Mouse (Mus musculus) liver, embryonic 11.5 days (tissue): Measurements from ENCODE around the gene Spag17. TPM values are rescaled to one million over a fixed set of nuclear protein-coding genes. Genes with fewer than 3 reads are reported as not detected.

ENCODE experiments used
- ATAC-seq: fragments of 200-750 bp; cut with Nextera tagmentation; replicated peaks from 2 replicates; pipeline ENCODE4 v1.8.0; 2017; ENCODE audit warnings: moderate number of reproducible peaks, mild to moderate bottlenecking, moderate TSS enrichment, moderate library complexity; ENCODE audit not compliant: low FRiP score
- DNase-seq: peaks from one replicate; pipeline ENCODE4 v3.0.0-alpha.2; 2017; ENCODE audit warnings: low spot score
- H3K27ac ChIP-seq: fragments of 300-500 bp; sonication (generic); 2 replicates; pipeline ENCODE4 v1.5.1; 2014; ENCODE audit warnings: mild to moderate bottlenecking, low read depth, low read length, control low read depth
- H3K27me3 ChIP-seq: fragments of 300-500 bp; sonication (generic); replicated peaks from 2 replicates; pipeline ENCODE4 v1.6.1; 2014; ENCODE audit warnings: low read length, mixed read lengths; ENCODE audit not compliant: control insufficient read depth, insufficient read depth
- H3K36me3 ChIP-seq: fragments of 300-500 bp; sonication (generic); 2 replicates; pipeline ENCODE4 v1.6.1; 2014; ENCODE audit warnings: mild to moderate bottlenecking, low read length, moderate library complexity, mixed read lengths; ENCODE audit not compliant: control insufficient read depth, insufficient read depth
- H3K4me1 ChIP-seq: fragments of 300-500 bp; sonication (generic); replicated peaks from 2 replicates; pipeline ENCODE4 v1.6.1; 2014; ENCODE audit warnings: low read length, mixed read lengths; ENCODE audit not compliant: control insufficient read depth, insufficient read depth
- H3K4me2 ChIP-seq: fragments of 300-500 bp; sonication (generic); 2 replicates; pipeline ENCODE4 v1.6.1; 2014; ENCODE audit warnings: mild to moderate bottlenecking, control low read depth, moderate library complexity
- H3K4me3 ChIP-seq: fragments of 300-500 bp; sonication (generic); 2 replicates; pipeline ENCODE4 v1.5.1; 2014; ENCODE audit warnings: low read depth, low read length, control low read depth
- H3K9ac ChIP-seq: fragments of 300-500 bp; sonication (generic); 2 replicates; pipeline ENCODE4 v1.6.1; 2014; ENCODE audit warnings: low read depth, low read length, control low read depth
- H3K9me3 ChIP-seq: fragments of 300-500 bp; sonication (generic); 2 replicates; pipeline ENCODE4 v1.6.1; 2016; ENCODE audit warnings: low read length, inconsistent platforms, mixed read lengths; ENCODE audit not compliant: control insufficient read depth
- WGBS: fragments of 180-500 bp; shearing (Covaris S2); extraction: QIAGEN DNeasy Blood & Tissue Kit; methylation state at CpG from one replicate; pipeline ENCODE4 v1.1.7; 2014; 5-methylcytosine and 5-hydroxymethylcytosine counted together
- polyA plus RNA-seq: library from polyadenylated mRNA; unstranded; fragments of >200 nt; fragmentation: Nextera tagmentation; extraction: Ambion mirVana; gene quantifications from 2 replicates; pipeline ENCODE4 v1.2.1, GENCODE M21; 2014

Gene Spag17
- polyA plus RNA-seq, 1 experiment from 2014 or later, result not detected

DNA sequence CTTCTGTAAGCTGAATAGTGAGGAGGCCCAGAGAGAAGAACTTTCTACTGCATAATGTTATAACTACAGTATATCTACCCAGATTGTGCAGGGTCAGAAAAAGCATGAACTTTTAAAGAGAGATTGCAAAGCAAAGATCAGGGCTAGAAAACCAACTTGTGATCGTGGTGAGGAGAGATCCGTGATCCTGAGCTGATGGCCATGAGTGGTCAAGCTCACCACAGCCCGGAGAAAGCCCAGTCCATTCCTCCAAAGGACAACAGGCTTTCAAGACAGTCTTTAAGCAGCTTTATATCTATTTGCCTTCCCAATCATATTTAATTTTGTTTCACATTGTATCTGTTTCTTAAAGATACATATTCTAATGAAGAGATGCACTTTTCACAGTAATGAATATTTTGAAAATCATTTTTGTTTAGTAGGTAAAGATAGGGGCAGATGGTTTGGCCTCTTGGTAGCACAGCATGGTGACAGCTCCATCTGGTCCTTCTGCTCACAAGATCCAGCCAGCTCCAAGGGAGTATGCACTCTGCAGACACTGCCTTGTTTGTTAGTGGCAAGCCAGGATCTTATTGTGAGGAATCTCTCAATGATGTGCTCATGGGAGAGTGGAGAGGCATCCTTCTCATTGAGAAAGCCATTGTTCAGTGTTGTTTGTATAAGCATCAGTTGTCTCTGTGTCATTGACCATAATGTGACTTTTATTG is 217.3 kb downstream of the Spag17 start:
- no peak overlapping the region for H3K4me3 ChIP-seq
- H3K9me3 ChIP-seq, result no peaks in the 10 kb centered on the region
- no peak overlapping the region for H3K4me2 ChIP-seq
- H3K9ac ChIP-seq, result no peak overlapping the region
- H3K27ac ChIP-seq, result no peak overlapping the region
- H3K4me1 ChIP-seq, result no peaks in the 10 kb centered on the region
- WGBS, result 81% methylated on average over 3 of the region's 3 CpGs
- no peaks in the 10 kb centered on the region for H3K27me3 ChIP-seq
- H3K36me3 ChIP-seq, result no peaks in the 10 kb centered on the region
- ATAC-seq, result no peak
- no peak for DNase-seq

DNA sequence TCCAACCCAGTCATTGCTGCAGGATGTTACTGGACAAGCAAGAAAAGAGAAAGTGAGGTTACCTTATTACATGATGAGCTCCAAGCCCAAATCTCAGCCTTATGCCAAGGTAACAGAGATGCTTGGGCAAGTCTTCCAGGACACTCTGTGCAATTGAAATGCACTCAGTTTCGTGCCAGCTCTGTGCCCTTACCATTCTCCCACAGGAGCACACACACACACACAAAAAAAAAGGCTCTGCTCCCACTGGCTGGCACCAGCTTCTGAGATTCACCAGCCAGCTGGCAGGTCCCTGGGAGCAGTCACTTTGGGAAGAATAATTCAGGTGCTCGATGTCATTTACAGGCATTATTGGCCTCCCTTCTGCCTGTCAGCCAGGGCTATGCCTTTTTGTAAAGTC is 221.5 kb downstream of the Spag17 start:
- no peak for DNase-seq
- Histone ChIP-seq H3K9me3 (no peaks in the 10 kb centered on the region), H3K4me1 (no peaks in the 10 kb centered on the region), H3K27ac (no peak overlapping the region), H3K36me3 (no peaks in the 10 kb centered on the region), H3K9ac (no peak overlapping the region), H3K27me3 (no peaks in the 10 kb centered on the region), H3K4me2 (no peak overlapping the region), H3K4me3 (no peak overlapping the region)
- 78% methylated on average over 2 of the region's 2 CpGs for WGBS
- ATAC-seq, result no peak

DNA sequence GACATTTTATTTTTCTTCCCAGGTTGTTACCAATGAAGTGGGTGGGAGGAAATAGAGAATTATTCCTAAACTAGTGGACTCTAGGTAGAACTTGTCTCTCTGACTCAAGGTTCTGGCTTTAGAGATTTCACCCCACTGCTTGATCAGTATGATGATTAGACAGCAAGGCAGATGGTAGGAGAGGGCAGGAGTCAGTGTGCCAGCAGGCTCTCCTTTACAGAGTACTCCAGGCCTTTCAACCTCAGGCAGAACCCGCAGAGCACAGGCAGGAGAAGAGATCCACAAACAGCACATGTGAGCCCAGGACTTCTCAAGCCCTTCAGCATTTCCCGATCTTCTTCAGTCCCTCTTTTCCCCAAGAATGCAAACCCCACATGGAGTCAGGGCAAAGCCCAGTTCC is 233.5 kb downstream of the Spag17 start:
- no peak overlapping the region for H3K4me3 ChIP-seq
- H3K4me1 ChIP-seq, result no peaks in the 10 kb centered on the region
- H3K9ac ChIP-seq, result no peak overlapping the region
- no peak for DNase-seq
- H3K9me3 ChIP-seq, result no peaks in the 10 kb centered on the region
- no peak for ATAC-seq
- H3K4me2 ChIP-seq, result no peak overlapping the region
- no peak overlapping the region for H3K27ac ChIP-seq
- 67% methylated on average over 2 of the region's 2 CpGs for WGBS
- no peaks in the 10 kb centered on the region for H3K27me3 ChIP-seq
- H3K36me3 ChIP-seq, result no peaks in the 10 kb centered on the region

DNA sequence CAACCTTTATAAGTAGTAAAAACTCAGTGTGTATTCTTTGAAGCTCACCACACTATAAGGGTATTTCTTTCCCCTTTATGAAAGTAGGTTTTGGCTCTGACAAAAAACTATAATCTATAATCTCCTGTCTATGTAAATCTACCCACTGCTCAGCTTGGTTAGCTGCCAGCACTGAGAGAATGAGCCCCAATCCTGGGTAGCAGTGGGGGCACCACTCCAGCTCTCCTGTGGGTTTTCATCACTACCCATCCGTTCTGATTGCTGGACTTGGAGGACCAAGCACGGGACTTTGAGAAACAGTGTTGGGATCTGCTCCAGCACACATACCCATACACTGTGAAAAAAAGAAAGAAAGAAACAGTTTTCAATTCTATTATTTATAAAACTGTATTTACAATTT is 236.8 kb downstream of the Spag17 start:
- Histone ChIP-seq H3K36me3 (no peaks in the 10 kb centered on the region), H3K4me3 (no peak overlapping the region), H3K9me3 (no peaks in the 10 kb centered on the region), H3K4me2 (no peak overlapping the region), H3K27ac (no peak overlapping the region), H3K27me3 (no peaks in the 10 kb centered on the region), H3K4me1 (no peaks in the 10 kb centered on the region), H3K9ac (no peak overlapping the region)
- ATAC-seq (no peak), DNase-seq (no peak)
- 79% methylated on average over 2 of the region's 2 CpGs for WGBS

DNA sequence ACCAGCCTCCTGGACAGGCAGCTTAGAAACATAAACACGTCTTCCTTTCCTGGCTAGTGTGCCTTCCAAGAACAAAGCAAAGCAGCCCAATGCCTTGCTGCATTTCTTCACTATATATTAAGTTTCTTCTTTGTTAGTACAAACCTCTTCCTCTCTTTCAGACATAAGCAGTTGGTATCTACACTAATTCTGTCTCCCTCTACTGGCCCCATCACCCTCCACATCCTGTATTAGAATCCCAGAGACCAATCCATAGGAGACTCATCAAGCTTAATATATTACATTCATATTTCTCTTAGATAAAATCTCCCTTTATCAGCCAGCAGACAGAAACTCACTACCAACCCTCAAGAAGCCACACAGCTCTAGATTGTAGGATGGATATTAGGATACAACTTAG is 237.2 kb downstream of the Spag17 start:
- Histone ChIP-seq H3K9ac (no peak overlapping the region), H3K4me1 (no peaks in the 10 kb centered on the region), H3K27ac (no peak overlapping the region), H3K9me3 (no peaks in the 10 kb centered on the region), H3K27me3 (no peaks in the 10 kb centered on the region), H3K36me3 (no peaks in the 10 kb centered on the region), H3K4me2 (no peak overlapping the region), H3K4me3 (no peak overlapping the region)
- no peak for ATAC-seq
- WGBS, result 74% methylated on average over 1 of the region's 1 CpGs
- no peak for DNase-seq

DNA sequence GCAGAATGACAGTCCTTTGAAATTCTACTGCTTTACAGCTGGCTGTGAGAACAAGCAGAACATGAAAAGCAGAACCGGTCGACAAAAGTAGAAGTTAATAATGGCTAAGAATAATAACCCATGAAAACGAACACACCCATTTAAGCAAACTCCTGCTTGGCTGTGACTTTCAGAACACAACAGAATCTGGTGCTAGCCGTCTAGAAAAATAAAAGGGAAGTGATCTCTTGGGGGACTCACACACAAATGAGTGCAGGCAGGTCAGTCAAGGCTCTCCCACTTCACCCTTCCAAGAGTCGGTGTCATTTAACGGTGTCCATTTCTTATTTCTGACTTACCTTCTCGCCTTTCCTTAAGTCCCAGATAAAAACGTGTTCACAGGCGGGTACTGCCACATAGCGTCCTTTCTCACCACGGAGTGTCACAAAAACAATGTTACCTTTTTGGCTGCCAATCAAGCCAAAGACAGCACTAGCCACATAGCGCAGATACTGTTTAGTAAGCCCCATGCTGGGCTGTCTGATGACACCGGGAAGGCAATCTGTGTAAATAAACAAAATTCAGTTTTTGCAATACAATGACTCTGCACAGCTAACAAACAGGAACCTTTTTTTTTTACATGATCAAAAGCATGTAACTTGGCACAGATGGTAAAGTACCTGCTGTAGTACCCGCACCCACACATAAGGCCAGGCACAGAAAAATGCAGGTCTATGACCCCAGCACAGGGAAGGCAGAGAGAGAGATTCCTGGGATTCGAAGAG is 275.7 kb downstream of the Spag17 start:
- H3K4me1 ChIP-seq, result peaks cover 4% of the 10 kb centered on the region; the same call in 1 of the 2 replicates
- peak overlapping the region; percentile 83 for H3K4me2 ChIP-seq
- no peaks in the 10 kb centered on the region for H3K9me3 ChIP-seq
- ATAC-seq (no peak), DNase-seq (no peak)
- peaks cover 24% of the 10 kb centered on the region for H3K36me3 ChIP-seq
- H3K9ac ChIP-seq, result peak overlapping the region; percentile 79
- H3K27me3 ChIP-seq, result no peaks in the 10 kb centered on the region
- no peak overlapping the region for H3K27ac ChIP-seq
- peak overlapping the region; percentile 89 for H3K4me3 ChIP-seq
- 86% methylated on average over 15 of the region's 15 CpGs for WGBS

DNA sequence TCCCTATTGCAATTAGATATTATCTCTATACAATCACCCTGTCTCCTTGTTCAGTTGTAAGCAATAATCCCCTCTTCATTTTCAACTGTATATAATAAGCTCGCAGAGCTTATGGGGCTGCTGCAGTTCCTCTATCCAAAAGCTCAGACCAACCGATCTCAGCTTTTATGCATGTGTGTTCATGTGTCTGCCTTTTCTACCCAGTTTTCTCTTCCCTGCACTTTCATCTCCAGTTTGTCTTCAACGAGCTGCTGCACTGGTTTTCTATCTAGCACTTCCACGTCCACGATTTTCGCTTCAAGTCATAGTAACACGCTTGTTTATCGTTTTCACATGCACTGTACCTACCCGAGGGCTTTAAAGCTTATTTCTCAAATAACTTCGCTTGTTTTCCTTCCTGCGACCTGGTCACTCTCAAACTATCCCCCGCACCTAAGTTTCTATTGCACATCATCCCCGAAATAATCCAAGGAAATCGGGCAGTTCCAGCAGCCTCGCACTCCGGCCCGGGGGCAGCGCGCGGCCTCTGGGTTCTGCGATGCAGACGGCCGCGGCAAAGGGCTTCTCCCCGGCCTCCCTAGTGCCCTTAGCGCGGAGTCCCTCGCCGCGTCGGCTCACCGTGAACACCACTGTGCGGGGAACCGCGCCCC is 276.6 kb downstream of the Spag17 start:
- DNase-seq, result no peak
- ATAC-seq, result no peak; the same call in 1 of the 2 replicates

DNA sequence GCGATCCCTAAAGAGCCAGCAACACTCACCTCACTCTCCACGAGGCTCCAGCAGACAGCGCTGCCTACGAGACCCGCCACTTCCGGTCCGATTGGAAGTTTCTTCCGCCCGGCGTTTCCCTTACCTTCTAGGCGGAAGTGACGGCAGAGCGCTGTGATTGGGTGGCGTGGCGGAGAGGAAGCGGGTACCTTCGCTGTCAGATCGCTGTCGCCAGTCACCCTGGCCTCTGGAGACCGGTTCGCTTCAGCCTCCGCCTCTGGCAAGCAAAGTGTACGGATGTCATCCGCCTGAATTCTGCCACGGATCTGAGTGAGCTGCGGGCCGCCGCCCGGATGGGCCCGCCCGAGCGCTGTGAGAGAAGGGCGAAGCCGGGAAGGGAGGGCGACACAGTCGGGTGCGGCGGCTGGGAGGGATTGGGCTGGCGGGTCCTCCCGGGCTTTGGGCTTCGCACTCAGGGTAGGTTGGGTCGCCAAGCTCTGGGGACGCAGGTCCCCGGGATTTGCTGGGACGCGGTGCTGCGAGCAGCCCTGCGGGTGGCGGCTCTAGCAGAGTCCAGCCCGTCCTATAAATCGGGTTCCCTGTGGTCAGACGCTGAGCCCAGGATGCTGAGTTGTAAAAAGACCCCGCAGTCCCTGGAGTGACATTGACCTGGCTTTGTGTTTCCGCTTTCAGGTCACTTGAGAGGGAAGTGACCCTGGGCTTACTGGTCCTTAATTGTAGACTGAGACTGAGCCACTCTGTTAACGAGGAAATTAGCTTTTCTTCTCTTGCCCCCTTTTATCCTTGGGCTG is 277.3 kb downstream of the Spag17 start, which contains the start of the genes Gdap2 and Wdr3:
TSS of gene Gdap2 (plus strand) at position 67 of the 791 bp plus-strand sequence.
TSS of gene Wdr3 (minus strand) at position 93 of the 791 bp plus-strand sequence.
- Histone ChIP-seq H3K36me3 (peaks cover 16% of the 10 kb centered on the region), H3K27ac (peak within 1 kb of the TSS; percentile 84), H3K4me3 (peak within 1 kb of the TSS; percentile 89), H3K4me1 (peaks cover 4% of the 10 kb centered on the region; the same call in 1 of the 2 replicates), H3K4me2 (peak within 1 kb of the TSS; percentile 83), H3K9ac (peak within 1 kb of the TSS; percentile 79), H3K27me3 (no peaks in the 10 kb centered on the region), H3K9me3 (no peaks in the 10 kb centered on the region)
- peak; percentile 90 for DNase-seq
- ATAC-seq, result peak; percentile 98
- under 1% methylated on average over 53 of the region's 55 CpGs for WGBS

More for the DNA sequence above, 276.6 kb downstream of the Spag17 start:
- no peaks in the 10 kb centered on the region for H3K27me3 ChIP-seq
- 1% methylated on average over 35 of the region's 35 CpGs for WGBS
- peak overlapping the region; percentile 89 for H3K4me3 ChIP-seq
- peaks cover 4% of the 10 kb centered on the region; the same call in 1 of the 2 replicates for H3K4me1 ChIP-seq
- H3K36me3 ChIP-seq, result peaks cover 19% of the 10 kb centered on the region
- H3K4me2 ChIP-seq, result peak overlapping the region; percentile 83
- H3K9ac ChIP-seq, result peak overlapping the region; percentile 79
- H3K9me3 ChIP-seq, result no peaks in the 10 kb centered on the region
- peak overlapping the region; percentile 21; the same call in 1 of the 2 replicates for H3K27ac ChIP-seq
